Mouse (Mus musculus): ENCODE results near the gene Lyrm2.

Gene Lyrm2

DNA sequence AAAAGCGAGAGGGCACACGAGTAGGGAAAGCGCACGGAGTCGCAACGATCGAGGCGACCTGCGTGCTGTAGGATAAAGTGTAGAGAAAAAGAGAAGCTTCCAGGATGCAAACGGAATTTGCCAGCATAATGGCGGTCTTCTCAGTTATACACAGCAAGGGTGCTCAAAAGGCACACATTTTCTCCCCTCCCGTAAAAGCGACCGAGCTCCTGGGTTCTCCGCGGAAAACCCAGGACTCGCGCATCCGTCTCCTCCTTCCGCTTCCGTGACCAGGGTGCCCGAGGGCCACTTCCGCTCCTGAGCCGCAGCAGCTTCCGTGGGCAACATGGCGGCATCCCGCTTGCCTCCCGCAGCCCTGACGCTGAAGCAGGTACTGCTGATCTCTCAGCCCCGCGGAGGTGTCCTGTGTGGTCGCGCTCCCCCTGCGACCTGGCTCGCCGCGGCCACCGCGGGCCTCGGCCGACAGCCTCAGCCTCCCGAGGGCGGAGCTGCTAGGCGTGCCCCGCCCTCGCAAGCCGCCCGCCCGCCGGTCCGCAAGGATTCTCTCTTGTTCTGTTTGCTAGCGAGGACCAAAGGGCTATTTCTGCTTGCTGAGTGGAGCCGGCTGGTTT is at the start of gene Lyrm2:
TSS of gene Lyrm2 (plus strand) at position 288 of the 611 bp plus-strand sequence.
- in situ Hi-C loops (cut with MboI; ENCODE audit: low sequenced_read_pairs): no loop called here

DNA sequence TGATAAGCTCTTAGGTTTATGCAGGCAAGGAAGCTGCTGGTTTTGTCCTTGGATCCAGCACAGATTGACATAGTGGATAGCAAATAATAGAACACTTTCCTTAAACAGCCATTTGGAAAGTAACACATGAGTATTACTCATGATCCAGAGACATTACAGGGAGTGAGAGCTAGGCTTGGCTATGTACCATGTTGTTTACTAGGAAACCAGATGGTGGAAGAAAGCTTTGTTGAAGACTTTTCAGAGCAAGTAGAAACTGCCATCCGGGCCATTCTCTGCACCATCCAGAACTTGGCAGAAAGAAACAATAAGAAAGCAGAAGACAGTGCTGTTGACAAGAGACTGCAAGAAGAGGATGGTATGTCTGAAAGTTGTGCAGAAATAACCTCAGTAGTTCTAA is 49.3 kb upstream of the Lyrm2 start:
- in situ Hi-C loops (cut with MboI; ENCODE audit: low sequenced_read_pairs): no loop called here

DNA sequence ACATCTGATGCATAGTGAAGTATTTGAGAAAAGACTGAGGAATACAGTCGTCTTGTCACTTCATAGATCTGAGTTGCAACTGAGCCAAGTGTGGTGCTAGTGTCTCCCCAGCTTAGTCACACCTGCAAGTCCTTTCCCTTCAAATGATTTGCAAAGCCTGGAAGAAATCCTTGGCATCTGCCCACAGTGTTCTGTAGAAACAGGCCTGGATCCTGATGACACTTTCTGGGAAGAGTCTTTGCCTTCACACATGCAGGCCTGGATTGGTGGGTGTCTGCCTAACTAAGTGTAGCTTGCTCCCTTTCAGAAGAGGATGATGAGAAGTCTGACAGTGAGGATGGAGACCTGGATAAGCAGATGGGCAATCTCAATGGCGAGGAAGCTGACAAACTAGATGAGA is 42.6 kb upstream of the Lyrm2 start:
- in situ Hi-C loops (cut with MboI; ENCODE audit: low sequenced_read_pairs): no loop called here

DNA sequence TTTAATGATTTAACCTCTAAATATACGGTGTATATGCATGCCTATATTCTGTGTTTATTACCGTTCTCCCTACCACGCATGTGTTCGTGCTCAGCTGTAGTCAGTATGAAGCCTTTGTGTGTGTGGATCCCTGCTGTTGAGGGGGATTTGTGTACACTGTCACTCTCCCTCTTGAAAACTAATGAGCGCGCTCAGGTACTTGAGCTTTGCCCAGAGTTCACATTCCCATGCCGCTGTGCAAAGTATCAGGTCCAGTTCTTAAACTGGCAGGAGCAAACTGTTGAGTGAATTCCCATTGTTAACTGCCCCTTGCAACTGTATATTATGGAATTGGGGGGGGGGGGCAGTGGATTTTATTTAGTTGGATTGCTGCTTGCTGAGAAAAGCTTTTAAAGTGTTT is 32.6 kb upstream of the Lyrm2 start:
- in situ Hi-C loops (cut with MboI; ENCODE audit: low sequenced_read_pairs): no loop called here

DNA sequence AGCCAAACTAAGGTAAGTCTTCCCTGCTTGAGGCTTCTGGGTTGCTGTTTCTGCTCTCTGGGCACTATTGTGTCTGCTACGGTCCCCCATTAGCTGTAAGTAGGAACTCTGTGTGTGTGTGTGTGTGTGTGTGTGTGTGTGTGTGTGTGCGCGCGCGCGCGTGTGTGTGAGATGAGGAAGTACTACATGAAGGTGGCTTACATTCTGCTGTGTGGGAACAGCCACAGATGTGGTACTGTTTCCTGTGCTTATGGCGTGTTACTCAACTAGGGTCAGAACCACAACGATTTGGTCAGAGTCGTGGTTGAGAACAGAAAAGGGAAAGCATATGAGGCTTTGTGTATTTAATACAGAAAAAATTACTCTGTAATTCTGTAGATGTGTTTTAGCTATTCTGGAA is 32.0 kb upstream of the Lyrm2 start:
- in situ Hi-C loops (cut with MboI; ENCODE audit: low sequenced_read_pairs): no loop called here

DNA sequence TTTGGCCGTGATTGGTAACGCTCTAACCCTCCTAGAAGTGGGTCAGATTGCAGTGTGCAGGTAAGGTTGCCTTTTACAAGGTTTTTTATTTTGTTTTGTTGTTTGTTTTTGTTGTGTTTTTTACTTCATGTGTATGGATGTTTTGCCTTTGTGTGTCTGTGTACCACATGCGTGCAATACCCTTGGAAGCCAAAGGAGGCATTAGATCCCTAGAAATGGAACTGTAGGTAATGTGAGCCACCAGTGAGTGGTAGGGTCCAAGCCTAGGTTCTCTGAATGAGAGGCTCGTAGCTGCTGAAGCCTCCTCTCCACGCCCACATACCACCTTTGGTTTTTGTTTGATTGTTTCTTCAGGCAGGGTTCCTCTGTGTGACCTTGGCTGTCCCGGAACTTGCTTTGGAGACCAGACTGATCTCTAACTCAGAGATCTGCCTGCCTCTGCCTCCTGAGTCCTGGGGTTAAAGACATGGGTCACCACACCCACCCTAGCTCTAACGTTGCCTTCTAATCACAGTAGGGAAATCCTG is 29.7 kb upstream of the Lyrm2 start:
- in situ Hi-C loops (cut with MboI; ENCODE audit: low sequenced_read_pairs): no loop called here

DNA sequence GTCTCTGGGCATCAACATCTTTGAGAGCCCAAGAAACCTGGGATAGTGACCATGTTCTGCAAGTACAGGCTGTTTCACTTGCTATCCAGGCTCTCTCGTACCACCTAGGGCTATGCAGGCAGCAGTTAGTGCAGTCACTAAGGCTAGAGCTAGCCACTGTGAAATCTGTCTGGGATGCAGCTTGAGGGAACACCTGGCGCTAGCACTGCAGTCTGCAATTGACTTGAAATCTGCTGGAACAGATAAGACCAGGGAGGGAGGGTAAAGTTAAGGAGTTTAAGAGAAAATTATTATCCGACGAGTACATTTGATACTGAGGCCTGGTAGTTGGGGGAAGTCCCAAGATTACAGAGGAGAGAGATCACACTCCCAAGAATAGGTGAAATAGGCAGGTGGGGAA is 20.1 kb upstream of the Lyrm2 start:
- in situ Hi-C loops (cut with MboI; ENCODE audit: low sequenced_read_pairs): no loop called here

DNA sequence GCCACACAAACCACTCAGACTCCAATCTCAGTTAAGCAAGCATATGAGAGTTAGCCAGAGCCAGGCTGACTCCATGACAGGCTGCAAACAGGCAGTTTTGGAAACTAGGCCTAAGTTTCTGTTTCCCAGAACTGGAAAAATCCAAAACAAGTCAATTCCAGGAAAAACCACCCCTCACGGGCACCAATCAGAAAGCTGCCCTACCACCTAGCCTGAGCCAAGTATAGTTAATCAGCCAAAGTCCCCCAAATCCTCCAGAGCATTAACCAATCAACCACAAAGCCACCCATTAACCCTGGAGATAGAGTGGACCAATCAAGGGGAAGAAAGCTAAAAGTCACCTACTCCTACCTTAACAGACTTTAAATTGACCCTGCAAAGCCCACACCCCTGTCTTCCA is 12.9 kb upstream of the Lyrm2 start:
- in situ Hi-C loops (cut with MboI; ENCODE audit: low sequenced_read_pairs): no loop called here

DNA sequence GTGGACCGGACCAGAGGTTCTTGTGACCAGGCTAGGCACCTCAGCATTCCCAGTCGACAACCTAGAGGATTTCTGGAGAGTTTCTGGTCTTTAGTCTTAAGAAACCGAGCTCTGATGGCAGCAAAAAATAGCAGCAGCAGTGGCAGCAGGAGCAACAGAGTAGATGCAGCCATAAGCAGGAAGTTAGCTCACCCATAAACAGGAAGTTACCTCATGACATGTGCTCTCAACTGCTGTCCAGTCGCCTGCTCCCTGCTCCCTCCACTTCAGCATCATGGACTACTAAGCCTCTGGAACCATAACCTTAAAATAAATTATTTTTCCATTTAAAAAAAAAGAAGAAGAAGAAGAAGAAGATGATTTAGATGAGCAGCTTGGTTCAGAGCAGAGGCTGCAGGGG is 11.0 kb upstream of the Lyrm2 start:
- in situ Hi-C loops (cut with MboI; ENCODE audit: low sequenced_read_pairs): no loop called here

DNA sequence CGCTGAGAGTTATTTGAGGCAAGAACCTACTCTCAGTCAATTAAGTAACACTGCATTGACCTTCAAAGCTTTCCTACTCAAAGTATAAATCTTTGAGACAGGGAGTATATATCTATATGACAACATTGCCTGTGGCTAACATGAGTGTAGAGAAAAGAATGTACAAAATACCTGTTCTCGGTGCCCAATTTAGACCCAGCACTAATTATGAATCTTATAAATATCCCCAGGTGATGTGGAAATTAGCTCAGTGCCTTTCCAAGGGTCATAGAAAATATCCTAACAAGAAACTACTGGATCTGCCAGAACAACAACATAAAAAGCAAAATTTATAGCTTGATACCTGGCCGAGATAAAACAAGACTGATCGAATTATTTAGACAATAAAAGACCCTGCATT is 1.1 kb upstream of the Lyrm2 start:
- in situ Hi-C loops (cut with MboI; ENCODE audit: low sequenced_read_pairs): no loop called here

DNA sequence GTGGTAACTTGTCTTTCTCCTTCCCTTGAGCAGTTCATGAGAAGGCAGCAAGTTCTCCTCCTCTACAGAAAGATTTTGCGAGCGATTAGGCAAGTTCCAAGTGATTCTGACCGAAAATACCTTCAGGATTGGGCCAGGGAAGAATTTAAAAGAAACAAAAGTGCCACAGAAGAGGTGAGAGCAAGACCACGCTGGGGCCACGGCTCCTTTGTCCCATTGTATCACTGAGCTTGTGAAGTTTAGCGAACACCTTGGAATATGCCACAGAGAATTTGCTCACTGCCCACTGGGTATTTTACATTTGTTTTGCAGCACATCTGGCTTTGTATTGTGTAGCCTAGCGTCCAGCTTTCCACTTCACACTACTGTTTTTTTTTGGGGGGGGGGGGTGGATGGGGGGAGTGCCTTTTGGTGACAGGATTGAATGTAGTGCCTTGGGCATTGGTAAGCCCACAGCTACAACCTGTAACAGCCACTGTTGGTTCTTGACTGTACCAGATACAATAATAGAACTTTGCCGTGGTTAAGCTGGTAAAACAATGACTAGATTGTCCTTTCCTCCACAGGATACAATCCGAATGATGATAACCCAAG is 621 bp downstream of the Lyrm2 start:
- in situ Hi-C loops (cut with MboI; ENCODE audit: low sequenced_read_pairs): no loop called here

DNA sequence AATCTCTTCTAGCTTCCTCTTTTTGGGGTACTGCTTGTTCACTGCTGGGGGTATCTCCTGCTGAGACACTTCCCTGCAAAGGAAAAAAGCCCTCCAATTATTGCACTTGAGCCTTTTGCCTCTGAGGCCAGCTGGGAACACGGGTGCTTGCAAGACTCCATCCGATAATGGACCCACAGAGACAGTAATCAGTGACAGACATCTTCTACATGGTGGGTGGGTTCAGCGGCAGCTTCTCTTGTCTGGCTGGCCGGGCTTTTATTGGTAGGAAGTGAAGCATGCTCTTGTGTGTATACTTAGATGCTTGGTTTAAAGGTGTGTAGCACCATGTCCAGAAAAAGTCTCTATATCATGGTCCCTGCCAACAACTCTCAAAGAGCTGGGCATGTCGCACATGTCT is 17.4 kb downstream of the Lyrm2 start:
- in situ Hi-C loops (cut with MboI; ENCODE audit: low sequenced_read_pairs): no loop called here

DNA sequence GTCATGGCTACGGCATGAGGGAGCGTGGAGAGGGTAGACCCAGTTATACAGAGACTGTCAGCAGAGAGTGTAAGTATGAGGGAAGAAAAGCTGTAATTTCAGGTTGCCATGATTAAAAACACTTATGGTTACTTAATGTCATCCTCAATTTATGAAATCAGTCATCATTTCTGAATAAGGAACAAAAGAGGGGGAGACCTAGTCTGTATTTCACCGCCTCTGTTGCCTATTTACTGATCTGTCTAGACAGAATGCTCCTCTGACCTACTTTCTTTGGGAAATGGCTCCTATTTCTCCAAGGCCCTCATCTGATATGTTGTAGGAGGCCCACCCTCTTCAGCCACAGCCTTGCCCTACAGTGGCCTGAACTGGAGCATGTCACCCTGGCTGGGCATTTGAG is 20.6 kb downstream of the Lyrm2 start:
- in situ Hi-C loops (cut with MboI; ENCODE audit: low sequenced_read_pairs): no loop called here

DNA sequence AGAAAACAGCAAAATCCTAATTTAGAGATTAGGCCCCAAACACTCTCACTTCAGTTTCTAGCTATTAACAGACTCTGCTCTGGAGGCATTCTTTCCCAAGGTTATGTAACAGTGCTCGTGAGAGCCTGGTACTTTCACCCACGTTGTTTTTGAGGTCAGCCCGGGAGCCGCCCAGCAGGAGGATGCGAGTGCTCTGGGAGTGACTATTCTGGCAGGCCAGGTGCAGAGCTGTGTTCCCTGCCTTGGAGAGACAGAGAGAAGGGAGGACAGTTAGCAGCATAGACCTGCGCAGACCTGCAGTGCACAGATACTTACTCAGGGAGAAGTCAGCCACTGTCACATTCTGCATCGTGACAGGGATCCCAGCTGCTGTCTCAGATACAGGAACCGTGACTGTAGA is 24.2 kb downstream of the Lyrm2 start:
- in situ Hi-C loops (cut with MboI; ENCODE audit: low sequenced_read_pairs): no loop called here

DNA sequence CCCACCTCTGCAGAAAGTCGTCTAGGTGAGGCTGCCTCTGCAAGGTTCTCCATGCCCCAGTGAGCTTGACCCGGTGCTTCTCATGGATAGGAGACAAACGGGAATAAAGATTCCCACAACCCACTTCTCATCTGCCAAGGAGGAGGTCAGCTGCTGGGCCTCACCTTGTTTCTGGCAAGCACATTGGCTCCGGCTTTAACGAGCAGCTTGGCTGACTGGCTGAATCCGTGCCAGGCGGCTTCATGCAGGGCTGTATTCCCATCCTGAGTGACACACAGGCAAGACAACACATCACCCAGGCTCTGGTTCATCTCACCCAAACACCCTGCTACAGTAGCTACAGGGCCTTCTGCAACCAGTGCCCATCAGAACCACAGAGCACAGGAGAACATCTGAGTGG is 26.9 kb downstream of the Lyrm2 start:
- in situ Hi-C loops (cut with MboI; ENCODE audit: low sequenced_read_pairs): no loop called here

DNA sequence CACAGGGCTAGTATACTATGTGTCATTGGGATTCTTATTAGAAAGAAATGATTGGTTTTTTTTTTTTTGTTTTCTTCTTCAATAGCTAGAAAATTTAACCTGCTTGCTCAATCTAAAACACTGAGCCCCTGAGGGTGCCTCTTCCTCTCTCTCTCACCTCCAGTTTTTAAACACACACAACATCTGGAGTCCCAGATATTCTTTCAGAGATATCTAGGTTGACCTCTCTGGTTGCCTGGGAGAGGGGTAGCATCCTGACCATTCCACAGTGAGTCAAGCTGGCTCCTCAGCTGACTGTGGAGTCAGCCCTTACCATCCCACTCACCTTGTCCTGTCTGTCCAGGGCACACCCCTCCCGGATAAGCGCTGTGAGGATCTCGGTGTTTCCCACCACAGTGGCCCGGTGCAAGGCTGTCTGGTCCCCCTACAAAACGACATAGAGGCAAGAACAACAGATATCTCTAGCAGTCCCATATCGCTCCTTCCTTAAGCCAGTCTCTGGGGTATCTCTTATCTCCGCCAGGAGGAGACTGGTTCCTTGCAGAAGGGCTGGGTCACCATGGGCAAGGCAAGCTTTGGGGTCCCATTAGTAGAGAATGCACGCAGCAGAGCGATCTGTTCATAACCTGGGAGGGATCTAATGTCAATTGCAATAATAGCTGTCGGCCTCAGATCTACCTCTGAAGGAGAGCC is 28.5 kb downstream of the Lyrm2 start:
- in situ Hi-C loops (cut with MboI; ENCODE audit: low sequenced_read_pairs): no loop called here

DNA sequence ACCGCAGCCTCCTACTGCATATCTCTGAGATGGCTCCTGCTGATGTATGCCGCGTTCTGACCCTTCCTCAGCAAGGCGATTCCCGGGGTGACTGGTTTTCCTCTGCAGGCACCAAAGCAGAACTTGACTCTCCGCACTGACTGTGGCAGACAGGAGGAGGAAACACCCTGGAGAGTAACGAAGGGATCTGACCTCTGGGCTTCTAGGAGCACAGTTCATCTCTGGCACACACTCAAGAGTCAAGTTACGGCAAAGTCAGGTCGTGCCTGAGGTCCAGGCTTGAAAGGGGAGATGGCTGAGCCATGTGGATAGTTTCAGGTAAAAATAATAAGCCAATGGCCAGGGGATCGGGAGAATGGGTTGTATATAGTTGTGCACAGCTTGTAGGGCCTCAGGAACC is 29.3 kb downstream of the Lyrm2 start:
- in situ Hi-C loops (cut with MboI; ENCODE audit: low sequenced_read_pairs): no loop called here

DNA sequence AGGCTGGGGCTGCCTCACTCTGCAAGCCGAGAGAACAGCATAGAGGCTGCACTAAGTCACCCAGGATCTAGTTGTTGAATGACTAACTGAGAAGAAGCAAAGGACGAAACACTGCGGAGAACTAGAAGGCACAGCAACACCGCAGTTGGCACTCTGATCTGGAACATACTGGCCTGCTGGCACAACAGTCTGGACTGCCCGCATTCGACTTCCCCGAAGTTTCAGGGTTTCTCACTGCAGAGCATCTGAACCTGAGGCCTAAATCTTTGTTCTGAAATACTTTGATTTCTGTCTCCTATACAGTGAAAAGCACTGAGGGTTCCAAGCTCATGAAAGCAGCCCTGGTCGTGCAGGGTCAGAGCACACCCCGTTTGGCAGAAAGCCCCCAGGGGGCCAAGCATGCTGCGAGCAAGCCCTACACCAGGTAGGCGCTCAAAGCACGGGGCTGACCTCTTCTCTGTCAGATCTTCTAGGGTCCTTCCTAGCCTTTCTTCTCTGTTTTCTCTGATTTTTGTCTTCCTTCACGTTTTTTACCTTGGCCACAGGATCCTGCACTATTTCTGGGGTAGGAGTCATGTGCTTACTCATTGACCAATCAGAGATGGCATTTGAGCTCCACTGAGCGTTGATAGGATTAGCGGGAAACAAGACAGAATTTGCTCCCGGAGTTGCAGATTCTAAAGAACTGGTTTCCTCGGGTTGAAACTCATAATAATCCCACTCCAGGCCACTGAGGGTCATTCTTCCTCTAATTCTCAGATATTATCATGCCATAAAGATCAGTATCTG is 33.6 kb downstream of the Lyrm2 start:
- in situ Hi-C loops (cut with MboI; ENCODE audit: low sequenced_read_pairs): no loop called here

DNA sequence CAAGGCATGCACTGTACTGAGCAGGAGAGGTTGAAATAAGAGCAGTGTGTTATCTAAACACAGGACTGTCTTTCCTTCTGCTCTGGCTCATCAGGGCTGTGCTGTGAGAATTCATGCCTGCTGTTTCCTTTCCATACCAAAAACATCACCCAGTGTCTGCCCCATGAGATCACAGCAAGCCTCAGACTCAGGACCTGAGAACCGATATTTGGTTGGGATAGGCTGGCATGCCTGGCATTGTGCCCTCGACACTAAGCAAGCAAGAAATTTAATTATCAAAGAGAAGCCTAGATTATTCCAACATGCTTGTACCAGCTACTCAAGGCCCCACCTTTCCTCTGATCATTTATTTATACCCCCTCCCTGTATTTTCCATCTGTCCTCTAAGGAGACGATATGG is 34.5 kb downstream of the Lyrm2 start:
- in situ Hi-C loops (cut with MboI; ENCODE audit: low sequenced_read_pairs): no loop called here

DNA sequence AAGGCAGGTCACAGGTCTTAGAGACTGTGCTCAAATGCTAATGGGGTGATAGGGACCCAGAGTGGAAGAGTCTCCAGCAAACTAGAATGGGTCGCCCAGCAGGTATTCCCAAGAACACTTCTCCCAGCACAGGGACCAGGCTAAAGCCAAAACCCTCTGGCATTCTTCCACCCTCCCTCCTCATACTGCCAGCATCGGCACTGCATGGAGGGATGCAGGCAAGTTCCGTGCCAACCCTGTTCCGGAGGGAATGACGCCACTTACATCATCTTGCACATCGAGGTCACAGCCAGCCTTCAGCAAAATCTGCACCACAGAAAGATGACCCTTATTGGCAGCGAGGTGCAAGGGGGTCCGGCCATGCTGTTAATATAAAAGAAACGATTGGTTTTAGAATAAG is 36.0 kb downstream of the Lyrm2 start:
- in situ Hi-C loops (cut with MboI; ENCODE audit: low sequenced_read_pairs): no loop called here

DNA sequence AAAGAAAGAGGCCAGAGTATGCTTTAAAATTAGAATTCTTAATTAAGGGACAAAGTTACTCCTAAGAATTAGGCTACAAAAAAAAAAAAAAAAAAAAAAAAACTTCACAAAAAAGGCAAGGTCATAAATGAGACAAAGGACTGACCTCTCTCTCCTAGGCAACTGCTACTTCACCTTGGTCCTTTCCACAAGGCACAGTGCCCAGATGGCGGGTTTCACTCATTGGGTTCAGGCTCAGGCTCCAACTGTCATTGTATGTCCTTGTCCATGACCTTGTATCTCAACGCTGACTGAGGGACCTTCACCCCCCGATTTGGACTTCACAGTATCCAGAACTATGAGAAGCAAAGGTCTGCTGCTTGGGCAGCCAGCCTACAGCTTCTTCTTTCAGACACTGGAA is 38.3 kb downstream of the Lyrm2 start:
- in situ Hi-C loops (cut with MboI; ENCODE audit: low sequenced_read_pairs): no loop called here

Measured in CH12F3 (cell line).